Mouse (Mus musculus): ENCODE data around the gene Mospd2.

Gene Mospd2

GRCm38 (mm10) chrX:164980193-164980775 lies at the start of gene Mospd2, which contains the start of gene Fancb:
TSS of gene Mospd2 (minus strand) at chrX:164980375.
TSS of gene Fancb (plus strand) at chrX:164980592.
- DNase-seq (ENCODE audit: low spot score in 2 of 2): peak; percentile 88 to 93

- no peak for DNase-seq (ENCODE audit: low spot score in 2 of 2)
Measured at GRCm38 (mm10) chrX:165004779-165005324, 24.7 kb upstream of the Mospd2 start, which contains the start of gene Gm17604. TSS of gene Gm17604 (minus strand) at chrX:165004829.

- DNase-seq (ENCODE audit: low spot score in 2 of 2): no peak
Measured at GRCm38 (mm10) chrX:165003141-165003540, 23.0 kb upstream of the Mospd2 start.

GRCm38 (mm10) chrX:164978866-164979265 lies 1.3 kb downstream of the Mospd2 start:
- DNase-seq (ENCODE audit: low spot score in 2 of 2): no peak

GRCm38 (mm10) chrX:164971206-164971605 lies 9.0 kb downstream of the Mospd2 start:
- DNase-seq (ENCODE audit: low spot score in 2 of 2): no peak

GRCm38 (mm10) chrX:164965750-164966448 lies 14.3 kb downstream of the Mospd2 start:
- no peak for DNase-seq (ENCODE audit: low spot score in 2 of 2)

GRCm38 (mm10) chrX:164952601-164953375 lies 27.4 kb downstream of the Mospd2 start:
- no peak for DNase-seq (ENCODE audit: low spot score in 2 of 2)

- DNase-seq (ENCODE audit: low spot score in 2 of 2): no peak
Measured at GRCm38 (mm10) chrX:164951858-164952576, 28.2 kb downstream of the Mospd2 start.

GRCm38 (mm10) chrX:164941540-164941939 lies 38.6 kb downstream of the Mospd2 start:
- no peak for DNase-seq (ENCODE audit: low spot score in 2 of 2)

- DNase-seq (ENCODE audit: low spot score in 2 of 2): no peak
Measured at GRCm38 (mm10) chrX:164912993-164913392, 67.2 kb downstream of the Mospd2 start.

- DNase-seq (ENCODE audit: low spot score in 2 of 2): no peak
Measured at GRCm38 (mm10) chrX:164912186-164912585, 68.0 kb downstream of the Mospd2 start.

GRCm38 (mm10) chrX:164901847-164902246 lies 78.3 kb downstream of the Mospd2 start:
- DNase-seq (ENCODE audit: low spot score in 2 of 2): no peak

- DNase-seq (ENCODE audit: low spot score in 2 of 2): no peak
Measured at GRCm38 (mm10) chrX:164899805-164900204, 80.4 kb downstream of the Mospd2 start.

GRCm38 (mm10) chrX:164886260-164886659 lies 93.9 kb downstream of the Mospd2 start:
- no peak for DNase-seq (ENCODE audit: low spot score in 2 of 2)

All from right cerebral cortex, postnatal 10 days (tissue).